14 mouse cellular contexts compared by ENCODE assay signal in the genomic region with DNA sequence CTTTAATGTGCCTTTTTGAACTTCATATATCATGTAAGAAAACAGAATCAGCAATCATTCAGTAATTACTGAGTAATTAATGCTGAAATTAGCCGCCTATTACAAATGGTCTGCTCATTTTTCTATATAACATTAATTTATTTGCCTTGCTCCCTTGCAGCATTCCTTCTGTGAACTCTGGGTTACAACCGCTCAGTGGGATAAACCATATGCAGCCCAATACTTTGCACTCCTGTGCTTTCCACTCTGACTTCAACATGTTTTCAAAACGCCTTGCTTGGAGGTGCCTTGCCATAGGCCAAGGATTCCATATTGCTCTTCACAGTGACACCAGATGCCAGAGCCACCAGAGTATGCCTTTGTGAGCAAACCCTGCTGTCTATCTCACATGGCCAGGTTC.
"Had no signal": no experiment of that assay in that cellular context is flagged by ENCODE, and none has a peak within 500 bp of the region (broad histone marks: within the 10 kb centered on the region; RNA-seq: fewer than 3 reads in every experiment).

No protein-coding gene starts in this region.

- H3K9me3 ChIP-seq: midbrain, embryonic 13.5 days; midbrain, embryonic 15.5 days; neural tube, embryonic 12.5 days had no signal

- DNase-seq: liver, postnatal 0 days; lung, adult 2 months; lung, postnatal 10 days; lung, postnatal 36 days; right cerebral cortex, postnatal 14 days; thymus, adult 18-20 months; thymus, postnatal 14 days; thymus, postnatal 36 days had no signal

- H3K27me3 ChIP-seq: megakaryocyte, embryonic 14.5 days; midbrain, embryonic 15.5 days; neural tube, embryonic 12.5 days had no signal

- ATAC-seq: liver, postnatal 0 days; midbrain, embryonic 13.5 days; midbrain, embryonic 15.5 days had no signal

- H3K36me3 ChIP-seq: midbrain, embryonic 13.5 days; midbrain, embryonic 15.5 days; neural tube, embryonic 12.5 days had no signal

- H3K4me2 ChIP-seq: midbrain, embryonic 11.5 days; midbrain, embryonic 13.5 days; midbrain, embryonic 15.5 days; neural tube, embryonic 12.5 days had no signal

- H3K9ac ChIP-seq: liver, postnatal 0 days; midbrain, embryonic 13.5 days; midbrain, embryonic 15.5 days; neural tube, embryonic 12.5 days had no signal

- H3K4me1 ChIP-seq: megakaryocyte, embryonic 14.5 days had no signal

- H3K27ac ChIP-seq: macrophage; midbrain, embryonic 13.5 days; midbrain, embryonic 15.5 days; neural tube, embryonic 12.5 days had no signal

- H3K4me3 ChIP-seq: megakaryocyte, embryonic 14.5 days; midbrain, embryonic 13.5 days; midbrain, embryonic 15.5 days; neural tube, embryonic 12.5 days had no signal
